ENCODE assay signal across 24 mouse cellular contexts in genomic region chr2:157858317-157858716, GRCm38 (mm10). TPM values are rescaled to one million over a fixed set of nuclear protein-coding genes. Genes with fewer than 3 reads are reported as not detected.
DNase-seq lines count a peak whose midpoint lies in the region; ATAC-seq lines count a peak whose summit lies in the region.
"Had no signal": no experiment of that assay in that cellular context is flagged by ENCODE, and none has a peak within 500 bp of the region (broad histone marks: within the 10 kb centered on the region; RNA-seq: fewer than 3 reads in every experiment).

No protein-coding gene starts in this region.

- ATAC-seq in hindbrain, embryonic 16.5 days: no peak
- peak; percentile 45; the same call in 1 of the 2 replicates for ATAC-seq in common myeloid progenitor, adult 5-6 weeks (replicated peaks; ENCODE audit: low read depth, poor library complexity, severe bottlenecking)
- no peak for ATAC-seq in hindbrain, embryonic 13.5 days (ENCODE audit: low FRiP score)
- no peak for ATAC-seq in midbrain, embryonic 15.5 days (replicated peaks)

- no peak overlapping the region for H3K4me3 ChIP-seq in hindbrain, embryonic 10.5 days
- no peak overlapping the region for H3K4me3 ChIP-seq in hindbrain, embryonic 16.5 days (ENCODE audit: low read length)
- no peak overlapping the region for H3K4me3 ChIP-seq in hindbrain, embryonic 13.5 days
- no peak overlapping the region for H3K4me3 ChIP-seq in midbrain, embryonic 15.5 days
- H3K4me3 ChIP-seq: embryonic facial prominence, embryonic 12.5 days had no signal

- no peak for DNase-seq in hindbrain, embryonic 10.5 days (ENCODE audit: low spot score)
- no peak for DNase-seq in right cerebral cortex, postnatal 10 days (ENCODE audit: low spot score in 2 of 2)
- no peak for DNase-seq in ovary, postnatal 14 days (ENCODE audit: low spot score)
- no peak for DNase-seq in layer of hippocampus, postnatal 10 days (ENCODE audit: low spot score in 2 of 2)
- DNase-seq: adrenal gland, postnatal 10 days; B cell, adult 2 months; cerebellum, adult 2 months; heart, postnatal 4 days; kidney, adult 11 months; kidney, postnatal 36 days; layer of hippocampus, postnatal 36 days; left cerebral cortex, postnatal 4 days; lung, adult 18-20 months; lung, postnatal 36 days; spleen, adult 18-20 months; thymus, adult 18-20 months had no signal

- peaks cover 7% of the 10 kb centered on the region for H3K4me1 ChIP-seq in hindbrain, embryonic 10.5 days (replicated peaks)
- H3K4me1 ChIP-seq in hindbrain, embryonic 16.5 days (ENCODE audit: control insufficient read depth, insufficient read depth, low read depth, low read length): peaks cover 8% of the 10 kb centered on the region
- peaks cover 44% of the 10 kb centered on the region for H3K4me1 ChIP-seq in hindbrain, embryonic 13.5 days (replicated peaks)
- peaks cover 36% of the 10 kb centered on the region for H3K4me1 ChIP-seq in midbrain, embryonic 15.5 days

- WGBS in hindbrain, embryonic 10.5 days: 81% methylated on average over 7 of the region's 7 CpGs
- WGBS in hindbrain, embryonic 16.5 days: 85% methylated on average over 7 of the region's 7 CpGs
- 90% methylated on average over 7 of the region's 7 CpGs for WGBS in hindbrain, embryonic 13.5 days
- WGBS in midbrain, embryonic 15.5 days: 68% methylated on average over 7 of the region's 7 CpGs

- no peaks in the 10 kb centered on the region for H3K27me3 ChIP-seq in hindbrain, embryonic 10.5 days (ENCODE audit: insufficient read depth, poor library complexity, severe bottlenecking)
- no peaks in the 10 kb centered on the region for H3K27me3 ChIP-seq in hindbrain, embryonic 16.5 days (replicated peaks; ENCODE audit: control insufficient read depth, insufficient read depth, low read length)
- no peaks in the 10 kb centered on the region for H3K27me3 ChIP-seq in hindbrain, embryonic 13.5 days
- H3K27me3 ChIP-seq in midbrain, embryonic 15.5 days (replicated peaks): no peaks in the 10 kb centered on the region
- H3K27me3 ChIP-seq: embryonic facial prominence, embryonic 12.5 days had no signal

- peak overlapping the region; percentile 35; the same call in 1 of the 2 replicates for H3K27ac ChIP-seq in hindbrain, embryonic 10.5 days
- H3K27ac ChIP-seq in hindbrain, embryonic 16.5 days (ENCODE audit: low read depth, low read length): no peak overlapping the region
- H3K27ac ChIP-seq in hindbrain, embryonic 13.5 days: peak overlapping the region; percentile 80
- peak overlapping the region; percentile 51 for H3K27ac ChIP-seq in midbrain, embryonic 15.5 days
- H3K27ac ChIP-seq: embryonic facial prominence, embryonic 12.5 days had no signal

- H3K9me3 ChIP-seq in hindbrain, embryonic 10.5 days: no peaks in the 10 kb centered on the region
- H3K9me3 ChIP-seq in hindbrain, embryonic 16.5 days (ENCODE audit: control insufficient read depth, low read length): no peaks in the 10 kb centered on the region
- no peaks in the 10 kb centered on the region for H3K9me3 ChIP-seq in hindbrain, embryonic 13.5 days
- no peaks in the 10 kb centered on the region for H3K9me3 ChIP-seq in midbrain, embryonic 15.5 days
- H3K9me3 ChIP-seq: embryonic facial prominence, embryonic 12.5 days had no signal

- H3K4me2 ChIP-seq in hindbrain, embryonic 16.5 days (ENCODE audit: low read length): no peak overlapping the region
- H3K4me2 ChIP-seq in hindbrain, embryonic 13.5 days: no peak overlapping the region
- H3K4me2 ChIP-seq in midbrain, embryonic 15.5 days: no peak overlapping the region
- H3K4me2 ChIP-seq: embryonic facial prominence, embryonic 12.5 days had no signal

- no peaks in the 10 kb centered on the region for H3K36me3 ChIP-seq in hindbrain, embryonic 10.5 days
- H3K36me3 ChIP-seq in hindbrain, embryonic 16.5 days (ENCODE audit: control insufficient read depth, insufficient read depth, low read length): no peaks in the 10 kb centered on the region
- no peaks in the 10 kb centered on the region for H3K36me3 ChIP-seq in hindbrain, embryonic 13.5 days
- H3K36me3 ChIP-seq in midbrain, embryonic 15.5 days (replicated peaks): no peaks in the 10 kb centered on the region
- H3K36me3 ChIP-seq: embryonic facial prominence, embryonic 12.5 days had no signal

- no peak overlapping the region for H3K9ac ChIP-seq in hindbrain, embryonic 16.5 days (ENCODE audit: low read depth, low read length)
- H3K9ac ChIP-seq in hindbrain, embryonic 13.5 days: peak overlapping the region; percentile 39; the same call in 1 of the 2 replicates
- H3K9ac ChIP-seq in midbrain, embryonic 15.5 days: no peak overlapping the region
- H3K9ac ChIP-seq: embryonic facial prominence, embryonic 12.5 days had no signal

RNA-seq across cellular contexts. Expression of gene Vstm2l, which starts 56.1 kb away (rescaled TPM):
- polyA plus RNA-seq in hindbrain, embryonic 10.5 days (2016; fragmentation: Nextera tagmentation; extraction: Ambion mirVana): 0.62 and 3.2 TPM in 2 replicates
- polyA plus RNA-seq in hindbrain, embryonic 16.5 days (2015; fragmentation: Nextera tagmentation; extraction: Ambion mirVana): 9.5 and 20.7 TPM in 2 replicates
- not detected in 2 replicates for total RNA-seq in common myeloid progenitor, adult 5-6 weeks (2017)
- 16.9 and 21.6 TPM in 2 replicates for polyA plus RNA-seq in hindbrain, embryonic 13.5 days (2015; fragmentation: Nextera tagmentation; extraction: Ambion mirVana)
- polyA plus RNA-seq in midbrain, embryonic 15.5 days (2015; fragmentation: Nextera tagmentation; extraction: Ambion mirVana): 28.3 and 33.3 TPM in 2 replicates
- 100 to 1,000 TPM; 186 to 200 TPM for total RNA-seq in layer of hippocampus, postnatal 10 days (2021)
- total RNA-seq: liver, adult 2 months had no signal
- polyA plus RNA-seq: gonadal fat pad, adult 2 months; heart, embryonic 14.5 days; liver, adult 2 months had no signal
